Mouse (Mus musculus): ENCODE results near the gene Lama2.

- TF ChIP-seq EP300 (IDR thresholded peaks at IDR 0.05; ENCODE audit: low read depth in 1 of 2, low read length in 2 of 2) (no peak), POLR2AphosphoS2 (IDR thresholded peaks at IDR 0.05; ENCODE audit: low read length) (no peak), POLR2A (IDR thresholded peaks at IDR 0.05; ENCODE audit: control insufficient read depth in 1 of 2, insufficient read depth in 1 of 2, low read depth in 1 of 2, low read length in 2 of 2, poor library complexity in 1 of 2) (no peak), MAFK (IDR thresholded peaks at IDR 0.05; ENCODE audit: borderline replicate concordance, low read depth, low read length) (no peak), CTCF (IDR thresholded peaks at IDR 0.05 in 2 of 3, conservative IDR thresholded peaks at IDR 0.05 in 1 of 3; ENCODE audit: control insufficient read depth in 1 of 3, insufficient read depth in 1 of 3, low read depth in 2 of 3, low read length in 3 of 3, poor library complexity in 1 of 3, severe bottlenecking in 1 of 3) (no peak), MEF2A (IDR thresholded peaks at IDR 0.05; ENCODE audit: extremely low read depth, insufficient replicate concordance, low read depth, low read length, poor library complexity, severe bottlenecking) (no peak), USF2 (IDR thresholded peaks at IDR 0.05; ENCODE audit: borderline replicate concordance in 1 of 2, insufficient read depth in 1 of 2, low read depth in 1 of 2, low read length in 2 of 2) (no peak), E2F4 (IDR thresholded peaks at IDR 0.05; ENCODE audit: borderline replicate concordance, low read depth, low read length) (no peak)
Measured at GRCm38 (mm10) chr10:27219698-27220097, 399.9 kb downstream of the Lama2 start.

Data from MEL (cell line).